Mouse (Mus musculus): ENCODE results near the gene Bnipl. TPM values are rescaled to one million over a fixed set of nuclear protein-coding genes. Genes with fewer than 3 reads are reported as not detected.

Gene Bnipl
- total RNA-seq, 2 experiments from 2014 or later, result 0.58 to 0.63 TPM

DNA sequence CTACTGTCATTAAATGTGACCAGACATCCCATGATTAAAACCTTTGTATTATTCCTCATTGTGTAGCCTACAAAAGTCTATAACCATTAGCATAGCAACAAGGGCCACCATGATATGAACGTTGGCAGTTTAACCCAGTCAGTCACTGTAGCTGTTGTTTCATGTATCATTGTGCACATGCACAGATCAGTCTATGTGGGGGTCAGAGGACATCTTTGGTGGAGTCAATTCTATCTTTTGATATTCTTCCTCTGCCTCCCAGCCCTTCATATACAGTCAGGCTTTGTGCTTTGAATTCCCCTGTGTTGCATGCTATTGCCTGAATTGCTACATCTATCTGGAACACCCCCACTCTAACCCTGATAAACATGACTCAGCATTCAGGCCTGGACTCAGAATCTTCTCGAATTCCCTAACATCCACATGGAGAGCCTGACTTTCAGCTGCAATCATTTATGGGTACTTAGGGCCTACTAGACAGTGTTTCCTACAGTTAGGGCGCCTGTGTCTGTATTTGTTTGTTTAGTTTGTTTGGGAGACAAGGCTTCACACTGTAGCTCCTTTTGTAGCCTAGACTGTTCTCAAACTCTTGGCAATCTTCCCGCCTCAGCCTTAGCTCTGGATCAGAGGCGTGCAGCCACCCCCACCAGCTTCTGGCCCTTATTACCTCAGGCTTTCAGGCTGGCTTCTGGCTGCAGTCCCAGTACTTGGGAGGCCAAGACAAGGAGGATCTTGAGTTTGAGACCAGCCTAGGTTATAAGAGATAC lies 4.3 kb downstream of the Bnipl start:
- DNase-seq (ENCODE audit: extremely low spot score in 1 of 2, low spot score in 2 of 2), result peak; percentile 64 to 84
- intact Hi-C loops (cut with DNase I), result no loop called here

DNA sequence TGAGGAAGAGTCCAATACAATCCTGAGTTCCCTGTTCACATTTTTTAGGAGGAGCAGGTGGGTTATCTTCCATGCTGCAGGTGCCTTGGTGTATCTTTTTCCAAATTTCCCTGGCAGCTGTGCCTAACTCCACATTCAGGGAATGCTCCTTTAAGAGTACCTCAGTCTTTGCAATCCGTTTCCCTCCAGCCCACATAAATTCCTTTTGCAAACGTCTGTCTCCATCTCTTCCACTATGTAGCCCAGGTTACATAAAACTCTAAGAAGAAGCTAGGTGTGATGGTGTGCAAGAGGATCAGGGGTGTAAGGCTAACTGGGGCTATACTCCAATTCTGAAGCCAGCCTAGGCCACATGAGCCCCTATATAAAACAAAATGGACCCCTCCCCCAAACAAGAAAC lies 7.9 kb downstream of the Bnipl start:
- DNase-seq (ENCODE audit: extremely low spot score in 1 of 2, low spot score in 2 of 2), result no peak
- intact Hi-C loops (cut with DNase I), result no loop called here

DNA sequence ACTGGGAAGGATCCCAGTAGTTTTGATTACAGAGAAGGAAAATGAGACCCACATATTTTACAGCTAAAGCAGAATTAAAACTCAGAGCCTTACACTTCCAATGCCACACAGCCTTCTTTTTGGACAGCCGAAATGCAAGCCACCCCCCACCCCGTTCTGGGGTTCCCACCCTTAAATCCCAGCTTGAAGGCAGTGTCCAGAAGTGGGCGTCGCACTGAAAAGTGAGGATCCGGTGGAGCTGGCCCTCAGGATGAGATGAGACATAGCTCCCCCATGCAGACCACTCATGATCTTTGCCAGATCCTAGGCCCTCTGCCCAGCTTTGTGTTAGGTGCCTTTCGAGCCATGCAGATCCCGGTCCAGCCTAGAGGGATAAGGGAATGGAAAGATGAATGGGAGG lies 9.5 kb downstream of the Bnipl start, which contains the start of gene Gm128:
TSS of gene Gm128 (minus strand) at position 101 of the 400 bp plus-strand sequence.
- intact Hi-C loops (cut with DNase I), result no loop called here
- DNase-seq (ENCODE audit: extremely low spot score in 1 of 2, low spot score in 2 of 2), result no peak

DNA sequence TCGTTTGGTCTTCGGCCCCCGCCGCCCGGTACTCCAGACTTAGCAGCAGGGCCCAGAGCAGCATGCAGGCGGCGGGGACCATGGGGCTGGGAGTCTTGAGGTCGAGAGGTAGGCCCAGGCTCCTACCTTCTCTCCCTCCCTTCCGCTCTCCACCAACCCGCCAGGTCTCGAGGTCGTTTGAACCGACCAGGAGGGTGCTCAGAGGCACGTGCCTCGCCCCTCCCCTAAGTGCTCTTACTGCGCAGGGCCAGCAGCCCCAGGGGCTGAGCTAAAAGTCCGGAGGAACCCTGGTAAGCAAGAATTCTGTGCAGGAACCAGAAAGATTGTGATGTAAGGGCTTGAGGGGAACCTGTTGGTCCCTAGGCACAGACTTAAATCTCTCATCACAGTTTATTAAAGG lies 10.1 kb downstream of the Bnipl start:
- no peak for DNase-seq (ENCODE audit: extremely low spot score in 1 of 2, low spot score in 2 of 2)
- intact Hi-C loops (cut with DNase I), result no loop called here

DNA sequence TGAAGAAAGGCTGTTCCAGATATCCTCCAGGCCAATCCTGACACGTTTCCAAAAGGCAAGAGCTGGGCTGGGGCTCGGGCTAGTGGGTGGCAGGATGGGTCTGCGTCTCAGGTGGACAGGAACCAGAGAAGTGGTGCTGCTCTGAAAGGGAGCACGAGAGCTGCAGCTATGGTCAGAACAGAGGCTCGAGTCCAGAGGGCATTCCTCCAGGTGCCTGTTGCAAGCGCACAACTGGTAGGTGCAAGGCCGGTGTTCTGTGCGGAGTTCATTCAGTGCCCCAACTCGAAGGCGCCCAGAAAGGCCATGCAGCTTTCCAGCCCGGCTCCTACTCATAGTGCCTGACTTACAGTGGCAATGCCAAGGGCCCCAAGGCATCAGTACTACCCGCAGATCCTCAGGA lies 11.0 kb downstream of the Bnipl start:
- intact Hi-C loops (cut with DNase I), result no loop called here
- DNase-seq (ENCODE audit: extremely low spot score in 1 of 2, low spot score in 2 of 2), result no peak

DNA sequence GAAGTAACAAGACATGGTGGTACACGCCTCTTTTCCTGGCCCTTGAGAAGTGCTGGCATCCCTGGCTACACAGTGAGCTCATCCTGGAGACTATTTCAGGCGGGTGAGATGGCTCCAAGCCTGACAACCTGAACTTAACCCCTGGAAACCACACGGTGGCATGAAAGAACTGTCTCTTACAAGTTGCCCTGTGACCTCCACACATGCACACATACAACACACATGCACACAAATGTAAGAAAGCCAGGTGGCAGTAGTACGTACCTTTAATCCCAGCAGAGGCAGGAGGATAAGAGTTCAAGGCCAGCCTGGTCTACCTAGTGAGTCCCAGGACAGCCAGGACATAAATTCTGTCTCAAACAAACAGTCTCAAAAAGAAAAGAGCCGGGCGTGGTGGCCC lies 12.0 kb downstream of the Bnipl start:
- intact Hi-C loops (cut with DNase I), result no loop called here
- no peak for DNase-seq (ENCODE audit: extremely low spot score in 1 of 2, low spot score in 2 of 2)

DNA sequence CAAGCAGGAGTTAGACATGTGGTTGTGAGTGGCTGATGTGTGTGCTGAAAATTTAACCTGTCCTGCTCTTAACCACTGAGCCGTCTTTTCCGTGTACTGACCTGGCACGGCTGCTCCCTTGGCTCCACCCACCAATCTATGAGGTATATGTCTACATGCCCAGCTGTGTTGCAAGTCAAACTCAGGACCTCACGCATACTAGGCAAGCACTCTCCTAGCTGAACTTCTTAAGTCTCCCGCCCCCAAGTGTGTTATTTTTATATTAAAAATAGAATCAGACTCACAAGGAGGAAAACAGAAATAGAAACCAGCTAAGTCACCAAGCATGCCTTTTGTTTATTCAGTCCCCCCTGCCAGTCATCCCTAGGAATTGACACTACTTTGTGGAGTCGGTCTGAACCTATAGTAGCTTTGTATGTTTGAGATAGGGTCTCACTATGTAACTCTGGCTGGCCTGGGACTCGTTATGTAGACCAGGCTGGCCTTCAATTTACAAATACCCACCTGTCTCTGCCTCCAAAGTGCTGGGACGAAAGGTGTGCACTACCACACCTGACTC lies 13.4 kb downstream of the Bnipl start:
- intact Hi-C loops (cut with DNase I), result no loop called here
- no peak for DNase-seq (ENCODE audit: extremely low spot score in 1 of 2, low spot score in 2 of 2)

DNA sequence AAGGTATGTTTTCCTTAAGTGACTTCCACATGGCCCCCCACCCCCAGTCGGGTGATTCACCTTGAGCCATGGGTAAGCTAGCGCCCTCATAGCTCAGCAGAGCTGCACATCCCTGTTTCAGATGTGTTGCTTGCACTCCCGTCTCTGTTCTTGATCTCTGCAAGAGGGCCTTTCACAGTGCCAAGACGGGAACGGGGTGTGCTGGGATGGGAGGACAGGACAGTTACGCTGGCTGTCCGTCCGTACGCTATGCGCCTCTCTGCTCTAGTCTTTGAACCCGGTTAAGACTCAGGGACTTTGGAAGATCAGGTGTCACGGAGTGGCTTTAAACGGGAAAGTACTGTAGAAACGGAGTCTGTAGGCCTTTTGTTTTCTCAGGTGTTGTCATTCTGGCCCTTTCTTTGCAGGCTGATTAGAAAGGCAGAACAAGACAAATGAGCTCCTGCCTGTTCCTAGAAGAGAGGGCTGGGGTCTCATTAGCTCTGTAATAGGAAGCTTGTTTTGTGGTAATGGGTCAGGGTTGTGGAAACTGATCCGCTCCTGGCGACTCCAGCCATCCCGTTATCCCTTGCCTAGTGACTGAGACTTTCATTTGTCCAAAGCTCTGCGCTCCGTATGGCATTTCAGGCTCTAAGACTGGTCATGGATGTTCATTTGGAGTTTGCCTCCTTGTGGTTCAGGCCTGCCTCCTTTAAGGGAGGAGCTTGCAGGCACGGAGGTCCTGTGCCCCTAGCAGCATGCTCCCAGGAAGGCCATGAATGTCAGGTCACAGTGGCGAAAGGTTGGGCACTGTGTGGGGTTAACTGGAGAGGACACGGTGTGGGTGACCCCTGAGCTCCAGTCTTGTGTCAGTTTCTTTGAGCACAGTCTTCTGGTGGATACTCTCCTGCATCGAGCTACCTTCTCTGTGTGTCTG lies 15.3 kb downstream of the Bnipl start:
- no peak for DNase-seq (ENCODE audit: extremely low spot score in 1 of 2, low spot score in 2 of 2)
- intact Hi-C loops (cut with DNase I), result no loop called here

DNA sequence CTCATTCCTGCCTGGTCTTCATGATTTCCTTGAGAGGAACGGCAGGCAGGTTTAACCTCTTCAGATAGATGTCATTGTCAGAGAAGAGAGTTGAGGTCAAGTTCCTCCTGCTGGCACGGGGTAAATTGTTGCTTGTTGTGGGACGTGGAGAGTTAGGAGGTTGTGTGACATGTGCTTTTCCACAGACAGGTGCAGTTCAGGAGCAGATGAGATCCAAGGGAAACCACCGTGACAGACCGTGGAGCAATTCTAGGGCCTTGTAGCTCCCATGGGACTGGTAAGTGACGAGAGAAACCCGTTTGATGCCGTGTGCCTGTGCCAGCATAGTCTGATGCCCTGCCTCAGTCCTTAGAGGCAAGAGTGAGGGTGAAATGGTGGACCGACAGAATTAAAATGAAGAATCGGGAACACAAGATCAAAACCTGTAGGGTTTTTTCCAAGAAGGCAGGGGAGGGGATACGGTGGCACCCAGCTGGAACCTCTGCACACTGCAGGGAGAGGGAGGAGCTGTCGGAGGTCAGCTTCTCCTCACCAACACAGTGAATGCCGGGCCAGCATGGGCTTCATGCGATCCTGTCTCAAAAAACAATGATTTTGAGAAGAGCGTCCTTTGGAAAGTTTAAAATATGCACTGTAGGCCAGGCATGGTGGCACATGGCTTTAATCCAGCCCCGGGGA lies 17.6 kb downstream of the Bnipl start:
- no peak for DNase-seq (ENCODE audit: extremely low spot score in 1 of 2, low spot score in 2 of 2)
- intact Hi-C loops (cut with DNase I), result no loop called here

DNA sequence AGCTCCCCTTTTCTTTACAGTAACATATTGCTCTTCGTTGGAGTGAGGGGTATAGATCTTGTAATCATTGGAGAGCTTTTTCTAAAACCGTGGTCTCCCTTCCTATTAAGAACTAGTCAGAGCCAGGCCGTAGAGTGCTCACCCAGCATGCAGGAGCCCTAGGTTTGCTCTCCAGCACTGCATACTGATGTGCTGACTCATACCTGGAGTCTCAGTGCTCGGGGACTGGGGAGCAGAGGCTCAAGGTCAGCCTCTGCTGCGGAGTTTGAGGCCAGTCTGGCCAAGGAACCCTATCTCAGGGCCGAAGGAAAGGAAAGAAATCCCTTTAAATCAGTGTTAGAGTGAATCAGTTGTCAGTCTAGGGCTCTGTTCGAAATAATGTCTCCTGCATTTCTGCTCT lies 18.2 kb downstream of the Bnipl start:
- DNase-seq (ENCODE audit: extremely low spot score in 1 of 2, low spot score in 2 of 2), result no peak
- intact Hi-C loops (cut with DNase I), result no loop called here

DNA sequence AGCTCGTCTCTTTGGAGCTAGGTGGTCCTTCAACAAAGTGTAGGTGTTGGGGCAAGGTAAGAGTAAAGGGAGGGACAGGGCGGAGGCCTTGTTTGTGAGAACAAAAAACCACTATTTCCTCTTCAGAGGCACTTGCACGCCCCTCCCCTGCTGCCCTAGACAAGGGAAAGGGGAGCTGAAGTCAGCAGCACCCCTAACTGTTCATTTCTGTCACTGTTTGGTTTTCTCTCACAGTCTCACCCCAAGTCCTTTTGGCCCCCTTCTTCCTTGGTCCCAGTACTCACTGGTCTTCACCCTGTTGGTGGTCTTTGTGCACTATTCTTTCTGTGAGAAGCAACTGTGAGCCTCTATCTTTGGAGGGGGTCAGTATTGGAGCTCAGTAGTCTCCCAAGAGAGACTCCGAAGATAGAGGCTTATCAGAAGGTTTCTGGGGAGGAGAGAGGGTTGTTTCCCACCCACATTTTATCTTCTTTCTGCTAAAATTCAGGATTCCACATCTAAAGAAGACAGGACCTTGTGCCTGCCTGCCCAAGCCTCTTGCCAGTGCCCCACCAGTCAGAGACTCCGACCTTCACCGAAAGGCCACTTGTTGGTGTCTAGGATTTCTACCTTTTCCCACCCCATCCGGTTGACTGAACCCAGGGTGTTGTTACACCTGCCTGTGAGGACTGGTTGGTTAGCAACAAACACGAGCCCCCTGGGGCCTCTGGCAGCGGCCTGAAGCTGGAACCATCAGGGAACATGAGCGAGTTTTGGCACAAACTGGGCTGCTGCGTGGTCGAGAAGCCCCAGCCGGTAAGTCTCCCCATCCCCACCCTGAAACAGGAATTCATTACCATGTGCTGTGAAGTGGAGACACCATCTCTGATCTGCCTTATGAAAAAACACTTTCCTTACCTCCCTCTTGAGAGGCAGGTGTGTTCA lies 19.4 kb downstream of the Bnipl start, which contains the start of gene Mllt11:
TSS of gene Mllt11 (minus strand) at position 874 of the 924 bp plus-strand sequence.
- DNase-seq (ENCODE audit: extremely low spot score in 1 of 2, low spot score in 2 of 2), result no peak
- intact Hi-C loops (cut with DNase I), result no loop called here

DNA sequence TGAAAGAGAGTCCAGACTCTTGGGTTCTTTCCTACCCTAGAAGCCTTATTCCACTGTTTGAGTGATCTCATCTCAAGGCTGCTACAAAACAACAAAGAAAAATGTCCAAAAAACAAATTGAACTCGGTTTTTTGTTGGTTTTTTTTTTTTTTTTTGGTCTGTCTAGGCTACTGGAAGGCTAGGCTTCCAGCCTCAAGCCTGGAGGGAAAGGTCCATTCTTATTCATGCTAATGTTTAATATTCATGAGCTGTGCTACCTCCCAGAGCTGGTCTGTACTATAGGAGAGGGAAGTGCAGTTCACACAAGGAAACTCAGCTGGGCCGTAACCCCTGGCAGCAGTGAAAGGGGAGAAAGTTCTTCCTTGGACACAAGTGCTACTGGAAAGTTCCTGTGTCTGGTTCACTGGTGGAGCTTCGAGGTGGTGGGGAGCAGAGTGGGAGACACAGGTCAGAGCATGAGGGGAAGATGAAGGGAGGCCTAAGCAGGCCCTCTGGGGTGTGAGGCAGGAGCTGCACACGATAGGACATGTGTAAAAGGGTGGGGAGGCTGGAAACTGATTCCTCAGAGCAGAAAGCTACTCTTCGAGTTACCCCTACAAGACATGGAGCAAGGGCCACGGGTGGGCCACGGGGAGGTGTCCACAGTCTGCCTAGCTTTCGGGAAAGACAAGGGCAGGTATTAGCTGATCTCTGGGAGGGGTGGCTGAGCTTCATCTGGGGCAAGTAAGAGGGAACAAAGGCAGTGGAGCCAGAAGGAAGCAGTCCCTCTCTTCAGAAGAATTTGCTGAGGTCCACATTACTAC lies 20.3 kb downstream of the Bnipl start:
- no peak for DNase-seq (ENCODE audit: extremely low spot score in 1 of 2, low spot score in 2 of 2)
- intact Hi-C loops (cut with DNase I), result no loop called here

DNA sequence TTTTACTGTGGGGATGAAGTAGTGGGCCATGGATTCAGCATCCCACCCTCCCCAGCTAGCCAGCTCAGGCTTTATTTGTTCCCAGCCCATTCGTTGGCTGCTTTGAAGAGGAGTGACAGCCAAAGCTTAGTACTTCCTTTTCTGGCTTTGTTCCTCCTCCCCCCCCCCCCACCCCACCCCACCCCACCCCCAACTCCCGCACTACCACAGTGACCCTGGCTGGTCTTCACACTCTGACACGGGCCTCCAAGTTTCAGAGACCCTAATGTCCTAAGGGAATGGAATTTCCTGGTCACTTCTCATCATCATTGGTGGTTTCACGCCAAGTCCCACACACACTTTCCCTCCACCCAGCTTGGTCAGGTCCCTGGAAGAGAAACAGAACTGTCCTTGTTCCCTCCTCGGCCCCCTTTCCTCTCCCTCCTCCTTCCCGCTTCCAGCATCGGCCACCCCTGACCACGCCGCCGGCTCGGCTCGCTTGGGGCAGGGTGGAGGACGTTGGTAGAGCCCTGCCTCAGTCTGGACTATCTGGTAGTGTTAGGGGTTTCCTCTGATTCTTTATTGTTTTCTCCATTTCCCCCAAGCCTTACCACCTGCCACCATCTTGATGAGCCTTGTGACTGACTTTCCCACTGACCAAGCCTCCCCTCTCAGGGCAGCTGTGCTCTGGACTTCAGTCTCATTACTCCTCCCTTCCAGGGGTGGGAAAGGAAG lies 21.1 kb downstream of the Bnipl start:
- peak; percentile 51 to 73 for DNase-seq (ENCODE audit: extremely low spot score in 1 of 2, low spot score in 2 of 2)
- intact Hi-C loops (cut with DNase I), result loop anchor here (5.0 kb wide), 1 partner anchor 37 kb away; no protein-coding TSS in a partner anchor

DNA sequence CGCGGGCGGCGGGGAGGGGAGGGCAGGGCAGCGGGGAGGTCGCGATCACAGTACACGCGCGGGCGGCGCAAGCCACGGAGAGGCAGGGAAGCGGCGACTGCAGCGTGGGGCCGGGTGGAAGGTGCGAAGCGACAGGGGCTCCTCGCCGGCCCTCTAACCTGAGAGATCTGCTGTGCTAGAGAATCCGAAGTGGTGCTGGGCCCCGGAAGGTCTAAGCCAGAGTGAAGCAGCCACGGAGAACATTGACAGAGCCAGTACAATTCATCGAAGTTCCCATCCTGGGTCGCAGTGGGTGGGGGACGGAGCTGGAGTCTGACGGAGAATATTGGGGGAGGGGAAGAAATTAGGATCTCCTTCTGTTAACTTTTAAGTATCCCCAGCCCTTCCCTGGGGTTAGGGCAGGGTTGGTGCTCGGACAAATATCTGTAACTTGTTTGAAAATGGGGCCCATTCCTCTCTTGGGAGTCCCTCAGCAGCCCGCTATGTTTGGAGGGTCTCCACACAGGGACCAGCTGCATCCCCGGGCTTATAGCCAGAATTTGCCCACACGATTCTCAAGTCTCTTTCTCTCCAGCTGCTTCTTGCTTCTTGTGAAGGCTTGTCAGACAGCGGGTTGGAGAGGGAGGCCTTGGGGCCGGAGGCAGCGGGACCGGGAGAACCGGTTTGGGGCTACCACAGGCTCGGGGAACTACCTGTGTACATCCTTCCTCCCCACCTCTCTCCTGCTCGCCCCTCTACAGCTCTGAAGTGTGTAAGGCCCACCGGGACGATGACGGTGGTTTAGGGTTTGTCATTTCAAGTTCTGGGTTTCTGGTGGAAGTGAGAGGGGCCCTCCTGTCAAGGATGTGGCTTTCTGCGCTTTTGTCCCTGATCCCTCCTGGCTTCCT lies 21.9 kb downstream of the Bnipl start:
- intact Hi-C loops (cut with DNase I), result loop anchor here (5.0 kb wide), 1 partner anchor 38 kb away; no protein-coding TSS in a partner anchor

DNA sequence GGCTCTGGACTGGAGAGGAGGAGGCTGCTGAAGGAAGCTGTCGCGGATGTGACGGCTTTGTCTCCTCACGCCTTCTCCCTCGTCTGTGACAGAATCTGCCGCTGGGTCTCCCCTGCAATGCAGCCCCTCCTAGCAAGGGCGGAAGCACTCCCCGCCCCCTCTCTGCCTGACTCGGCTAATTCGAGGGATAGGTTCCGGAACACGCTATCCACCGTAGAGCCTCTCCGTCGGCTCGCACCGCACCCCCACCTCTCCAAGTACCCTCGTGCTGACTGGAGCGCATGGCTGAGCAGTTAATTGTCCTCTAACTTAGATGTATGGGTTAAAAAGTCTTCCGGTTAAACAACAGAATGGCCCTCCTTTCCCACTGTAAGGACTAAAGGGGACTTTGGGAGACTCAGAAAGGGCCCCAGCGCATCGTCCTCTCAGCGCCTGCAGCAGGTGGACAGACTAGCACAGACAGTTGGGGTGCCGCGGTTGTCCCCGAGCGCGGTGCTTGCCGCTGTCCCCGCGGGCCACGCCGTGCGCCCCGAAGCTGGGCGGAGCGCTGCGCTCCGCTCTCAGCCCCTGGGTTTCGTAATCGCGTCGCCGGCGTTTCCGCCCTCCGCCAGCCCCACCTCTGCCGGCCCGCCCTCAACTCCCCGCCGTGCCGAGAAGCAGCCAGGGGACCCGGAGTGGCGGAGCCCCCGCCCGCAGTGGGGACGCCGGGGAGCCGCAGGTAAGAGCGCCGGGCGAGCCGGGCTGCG lies 22.7 kb downstream of the Bnipl start, which contains the start of gene Cdc42se1:
TSS of gene Cdc42se1 (plus strand) at position 585 of the 746 bp plus-strand sequence.
- intact Hi-C loops (cut with DNase I), result loop anchor here (5.0 kb wide), 1 partner anchor 39 kb away; no protein-coding TSS in a partner anchor
- DNase-seq (ENCODE audit: extremely low spot score in 1 of 2, low spot score in 2 of 2), result peak; percentile 90 to 94

More for the DNA sequence above, 21.9 kb downstream of the Bnipl start:
- DNase-seq (ENCODE audit: extremely low spot score in 1 of 2, low spot score in 2 of 2), result peak; percentile 77 to 82

Data from left cerebral cortex, postnatal 10 days (tissue).